Mouse (Mus musculus) MEL (cell line): ENCODE measurements around the gene Ppp6r2. TPM values are rescaled to one million over a fixed set of nuclear protein-coding genes. Genes with fewer than 3 reads are reported as not detected.

ENCODE experiments used
- DNase-seq: peaks from one replicate; pipeline ENCODE4 v3.0.0; 2011; ENCODE audit warnings: low read depth, low spot score
- H3K27ac ChIP-seq: 2 replicates; pipeline ENCODE4 v1.5.1; 2012; ENCODE audit warnings: low read depth, mild to moderate bottlenecking, control low read depth, low read length, moderate library complexity; ENCODE audit not compliant: control insufficient read depth
- H3K27me3 ChIP-seq, 2 experiments: fragments of 150-350 bp in 1 of 2; sonication (generic) in 1 of 2; 2 replicates each; pipeline ENCODE4 v1.6.1; 2012; ENCODE audit warnings: low read length in 2 of 2, mild to moderate bottlenecking in 2 of 2, improper control_type of control experiment in 1 of 2, moderate library complexity in 1 of 2; ENCODE audit not compliant: insufficient read depth in 2 of 2, control insufficient read depth in 1 of 2
- H3K36me3 ChIP-seq, 2 experiments: 2 replicates each; pipeline ENCODE4 v1.6.1; 2012 to 2014; ENCODE audit warnings: low read length in 2 of 2, improper control_type of control experiment in 1 of 2, inconsistent platforms in 1 of 2, mild to moderate bottlenecking in 1 of 2; ENCODE audit not compliant: insufficient read depth in 2 of 2, control insufficient read depth in 1 of 2
- H3K4me1 ChIP-seq, 2 experiments: fragments of 150-350 bp in 1 of 2; sonication (generic) in 1 of 2; 2 replicates each; pipeline ENCODE4 v1.6.1; 2012; ENCODE audit warnings: low read length in 2 of 2, improper control_type of control experiment in 1 of 2, mild to moderate bottlenecking in 1 of 2; ENCODE audit not compliant: insufficient read depth in 2 of 2, control insufficient read depth in 1 of 2
- H3K4me3 ChIP-seq, 2 experiments: fragments of 150-350 bp in 1 of 2; sonication (generic) in 1 of 2; 2 replicates each; pipeline ENCODE4 v1.5.1; 2012; ENCODE audit warnings: low read depth in 2 of 2, low read length in 2 of 2, mild to moderate bottlenecking in 2 of 2, moderate library complexity in 2 of 2, control low read depth in 1 of 2, improper control_type of control experiment in 1 of 2; ENCODE audit not compliant: control insufficient read depth in 1 of 2, insufficient read depth in 1 of 2
- H3K79me2 ChIP-seq: 2 replicates; pipeline ENCODE4 v1.6.1; 2012; ENCODE audit warnings: mild to moderate bottlenecking, low read length, moderate library complexity; ENCODE audit not compliant: control insufficient read depth, poor library complexity, insufficient read depth
- H3K9ac ChIP-seq: 2 replicates; pipeline ENCODE4 v1.6.1; 2012; ENCODE audit warnings: low read depth, mild to moderate bottlenecking, control low read depth, low read length, moderate library complexity; ENCODE audit not compliant: control insufficient read depth, poor library complexity, severe bottlenecking
- H3K9me3 ChIP-seq: fragments of 150-350 bp; sonication (generic); replicated peaks from 2 replicates; pipeline ENCODE4 v1.6.1; 2012; ENCODE audit warnings: mild to moderate bottlenecking, low read length, improper control_type of control experiment, moderate library complexity; ENCODE audit not compliant: insufficient read depth
- BHLHE40 ChIP-seq: IDR thresholded peaks from 2 replicates; pipeline ENCODE4 v1.6.1; 2012; ENCODE audit warnings: low read depth, mild to moderate bottlenecking, inconsistent platforms, low read length, improper control_type of control experiment, borderline replicate concordance
- CTCF ChIP-seq, 3 experiments: IDR thresholded peaks in 2 of 3; conservative IDR thresholded peaks in 1 of 3; 2 replicates each; pipeline ENCODE4 v1.5.1; 2011 to 2012; ENCODE audit warnings: low read length in 3 of 3, low read depth in 2 of 3, mild to moderate bottlenecking in 2 of 3, improper control_type of control experiment in 1 of 3, inconsistent platforms in 1 of 3, mixed read lengths in 1 of 3, moderate library complexity in 1 of 3; ENCODE audit not compliant: control insufficient read depth in 1 of 3, insufficient read depth in 1 of 3, poor library complexity in 1 of 3, severe bottlenecking in 1 of 3
- ELF1 ChIP-seq: IDR thresholded peaks from 2 replicates; pipeline ENCODE4 v1.6.1; 2014; ENCODE audit warnings: low read depth, mild to moderate bottlenecking, inconsistent platforms, low read length, improper control_type of control experiment, moderate library complexity
- EP300 ChIP-seq, 2 experiments: IDR thresholded peaks; 2 replicates each; pipeline ENCODE4 v1.6.1; 2011; ENCODE audit warnings: improper control_type of control experiment in 2 of 2, low read length in 2 of 2, low read depth in 1 of 2, mild to moderate bottlenecking in 1 of 2
- ETS1 ChIP-seq: IDR thresholded peaks from 2 replicates; pipeline ENCODE4 v1.6.1; 2012; ENCODE audit warnings: low read depth, mild to moderate bottlenecking, inconsistent platforms, low read length, improper control_type of control experiment, moderate library complexity
- GABPA ChIP-seq: IDR thresholded peaks from 2 replicates; pipeline ENCODE4 v1.6.1; 2012; ENCODE audit warnings: low read depth, mild to moderate bottlenecking, inconsistent platforms, low read length, improper control_type of control experiment, moderate library complexity
- GATA1 ChIP-seq: IDR thresholded peaks from 2 replicates; pipeline ENCODE4 v1.6.1; 2011; ENCODE audit warnings: low read depth, low read length, improper control_type of control experiment
- JUND ChIP-seq: IDR thresholded peaks from 2 replicates; pipeline ENCODE4 v1.6.1; 2011; ENCODE audit warnings: low read depth, mild to moderate bottlenecking, improper control_type of control experiment, low read length
- KAT2A ChIP-seq: conservative IDR thresholded peaks from 2 replicates; pipeline ENCODE4 v1.6.1; 2012; ENCODE audit warnings: low read depth, low read length, improper control_type of control experiment, inconsistent platforms
- MAFK ChIP-seq: IDR thresholded peaks from 2 replicates; pipeline ENCODE4 v1.6.1; 2011; ENCODE audit warnings: low read depth, mild to moderate bottlenecking, low read length, improper control_type of control experiment, borderline replicate concordance
- MAX ChIP-seq: IDR thresholded peaks from 2 replicates; pipeline ENCODE4 v1.6.1; 2011; ENCODE audit warnings: low read length, improper control_type of control experiment
- MEF2A ChIP-seq: IDR thresholded peaks from 2 replicates; pipeline ENCODE4 v1.6.1; 2014; ENCODE audit warnings: low read depth, mild to moderate bottlenecking, inconsistent platforms, low read length, improper control_type of control experiment; ENCODE audit not compliant: poor library complexity, insufficient replicate concordance, severe bottlenecking; ENCODE audit errors: extremely low read depth
- MXI1 ChIP-seq: IDR thresholded peaks from 2 replicates; pipeline ENCODE4 v1.6.1; 2011; ENCODE audit warnings: mild to moderate bottlenecking, low read depth, low read length, improper control_type of control experiment
- MYB ChIP-seq: IDR thresholded peaks from 2 replicates; pipeline ENCODE4 v1.6.1; 2011; ENCODE audit warnings: mild to moderate bottlenecking, low read depth, low read length, improper control_type of control experiment
- MYC ChIP-seq: IDR thresholded peaks from 2 replicates; pipeline ENCODE4 v1.6.1; 2011; ENCODE audit warnings: low read depth, mild to moderate bottlenecking, low read length, improper control_type of control experiment, moderate library complexity
- NELFE ChIP-seq: IDR thresholded peaks from 2 replicates; pipeline ENCODE4 v1.6.1; 2011; ENCODE audit warnings: low read depth, low read length, improper control_type of control experiment
- NRF1 ChIP-seq: IDR thresholded peaks from 2 replicates; pipeline ENCODE4 v1.6.1; 2014; ENCODE audit warnings: low read depth, mild to moderate bottlenecking, inconsistent platforms, low read length, improper control_type of control experiment, moderate library complexity; ENCODE audit not compliant: poor library complexity, insufficient read depth, severe bottlenecking
- POLR2A ChIP-seq, 2 experiments: IDR thresholded peaks; 2 replicates each; pipeline ENCODE4 v1.6.1; 2011 to 2012; ENCODE audit warnings: low read length in 2 of 2, mild to moderate bottlenecking in 2 of 2, control low read depth in 1 of 2, improper control_type of control experiment in 1 of 2, low read depth in 1 of 2, moderate library complexity in 1 of 2; ENCODE audit not compliant: control insufficient read depth in 1 of 2, insufficient read depth in 1 of 2, poor library complexity in 1 of 2
- POLR2AphosphoS2 ChIP-seq: IDR thresholded peaks from 2 replicates; pipeline ENCODE4 v1.6.1; 2011; ENCODE audit warnings: low read length, improper control_type of control experiment
- RAD21 ChIP-seq: IDR thresholded peaks from 2 replicates; pipeline ENCODE4 v1.6.1; 2011; ENCODE audit warnings: mild to moderate bottlenecking, low read depth, low read length, improper control_type of control experiment
- RCOR1 ChIP-seq: IDR thresholded peaks from 2 replicates; pipeline ENCODE4 v1.6.1; 2012; ENCODE audit warnings: low read depth, mild to moderate bottlenecking, inconsistent platforms, low read length, improper control_type of control experiment
- SIN3A ChIP-seq: IDR thresholded peaks from 2 replicates; pipeline ENCODE4 v1.6.1; 2012; ENCODE audit warnings: low read length, improper control_type of control experiment, inconsistent platforms
- SMC3 ChIP-seq: IDR thresholded peaks from 2 replicates; pipeline ENCODE4 v1.6.1; 2011; ENCODE audit warnings: low read depth, low read length, improper control_type of control experiment
- TAL1 ChIP-seq: IDR thresholded peaks from 2 replicates; pipeline ENCODE4 v1.6.1; 2012; ENCODE audit warnings: mild to moderate bottlenecking, inconsistent platforms, low read length, moderate library complexity, mixed read lengths
- TBP ChIP-seq: IDR thresholded peaks from 2 replicates; pipeline ENCODE4 v1.8.0; 2011; ENCODE audit warnings: low read depth, low read length, improper control_type of control experiment
- TCF12 ChIP-seq: IDR thresholded peaks from 2 replicates; pipeline ENCODE4 v1.6.1; 2014; ENCODE audit warnings: low read depth, mild to moderate bottlenecking, inconsistent platforms, low read length, improper control_type of control experiment, moderate library complexity
- UBTF ChIP-seq: IDR thresholded peaks from 2 replicates; pipeline ENCODE4 v1.6.1; 2012; ENCODE audit warnings: low read depth, mild to moderate bottlenecking, inconsistent platforms, low read length, improper control_type of control experiment, moderate library complexity, borderline replicate concordance; ENCODE audit not compliant: insufficient read depth
- USF1 ChIP-seq: IDR thresholded peaks from 2 replicates; pipeline ENCODE4 v1.6.1; 2014; ENCODE audit warnings: low read depth, mild to moderate bottlenecking, inconsistent platforms, low read length, improper control_type of control experiment, moderate library complexity
- USF2 ChIP-seq, 2 experiments: IDR thresholded peaks; 2 replicates each; pipeline ENCODE4 v1.6.1; 2011 to 2012; ENCODE audit warnings: improper control_type of control experiment in 2 of 2, low read length in 2 of 2, borderline replicate concordance in 1 of 2, inconsistent platforms in 1 of 2, low read depth in 1 of 2, mild to moderate bottlenecking in 1 of 2; ENCODE audit not compliant: insufficient read depth in 1 of 2
- ZC3H11A ChIP-seq: IDR thresholded peaks from 2 replicates; pipeline ENCODE4 v1.6.1; 2012; ENCODE audit warnings: low read depth, mild to moderate bottlenecking, inconsistent platforms, low read length, improper control_type of control experiment
- ZKSCAN1 ChIP-seq: IDR thresholded peaks from 2 replicates; pipeline ENCODE4 v1.6.1; 2012; ENCODE audit warnings: low read depth, mild to moderate bottlenecking, inconsistent platforms, low read length, improper control_type of control experiment, moderate library complexity
- ZMIZ1 ChIP-seq: IDR thresholded peaks from 2 replicates; pipeline ENCODE4 v1.6.1; 2012; ENCODE audit warnings: low read depth, mild to moderate bottlenecking, inconsistent platforms, low read length, improper control_type of control experiment, moderate library complexity
- ZNF384 ChIP-seq: IDR thresholded peaks from 2 replicates; pipeline ENCODE4 v1.6.1; 2012; ENCODE audit warnings: low read depth, mild to moderate bottlenecking, inconsistent platforms, low read length, improper control_type of control experiment
- polyA plus RNA-seq, 2 experiments: library from polyadenylated mRNA; stranded (reverse) in 1 of 2; unstranded in 1 of 2; fragments of >175 nt in 1 of 2; fragments of >200 nt in 1 of 2; gene quantifications; 2 replicates each; pipeline versions ENCODE4 v1.2.1 to v1.2.4; 2012; ENCODE audit warnings: low replicate concordance in 2 of 2, low read depth in 1 of 2; ENCODE audit not compliant: insufficient read length in 2 of 2, insufficient read depth in 1 of 2, missing spikeins in 1 of 2
- total RNA-seq: library from RNA; depleted of rRNA; stranded (reverse); fragments of 300-350 nt; gene quantifications from 2 replicates; pipeline ENCODE4 v1.2.3, GENCODE M21; 2012

Ppp6r2 gene
- total and polyA plus RNA-seq, 3 experiments: 15.5 to 23.2 TPM; not detected in 1

GRCm38 (mm10) chr15:89285478-89285877, 74.1 kb downstream of the Ppp6r2 start:
- peak overlapping the region; percentile 48 for H3K27ac ChIP-seq
- peak; percentile 68 for DNase-seq
- no peak overlapping the region for H3K4me3 ChIP-seq

GRCm38 (mm10) chr15:89286114-89286513, 74.8 kb downstream of the Ppp6r2 start:
- TF ChIP-seq TCF12: no peak
- no peak for TF ChIP-seq KAT2A
- TF ChIP-seq ZKSCAN1: no peak
- no peak for TF ChIP-seq BHLHE40
- no peak for TF ChIP-seq JUND
- Histone ChIP-seq H3K9me3 (no peaks in the 10 kb centered on the region), H3K4me3 (no peak overlapping the region), H3K36me3 (peaks cover 13 to 20% of the 10 kb centered on the region in 2 experiments), H3K4me1 (peaks cover 12 to 14% of the 10 kb centered on the region in 2 experiments), H3K9ac (no peak overlapping the region), H3K27ac (no peak overlapping the region), H3K79me2 (no peaks in the 10 kb centered on the region), H3K27me3 (no peaks in the 10 kb centered on the region)
- DNase-seq: no peak

More at GRCm38 (mm10) chr15:89285478-89285877, 74.1 kb downstream of the Ppp6r2 start:
- no peaks in the 10 kb centered on the region for H3K79me2 ChIP-seq
- peaks cover 8 to 20% of the 10 kb centered on the region in 2 experiments for H3K36me3 ChIP-seq
- TF ChIP-seq TAL1 (peak; percentile 58), GABPA (no peak), MAFK (no peak), POLR2AphosphoS2 (no peak), USF1 (no peak), RAD21 (no peak), CTCF (IDR thresholded peaks at IDR 0.05 in 2 of 3, conservative IDR thresholded peaks at IDR 0.05 in 1 of 3; ENCODE audit: control insufficient read depth in 1 of 3, insufficient read depth in 1 of 3, low read depth in 2 of 3, low read length in 3 of 3, poor library complexity in 1 of 3, severe bottlenecking in 1 of 3) (no peak), RCOR1 (no peak), UBTF (no peak), NRF1 (no peak), SMC3 (no peak), USF2 (IDR thresholded peaks at IDR 0.05; ENCODE audit: borderline replicate concordance in 1 of 2, insufficient read depth in 1 of 2, low read depth in 1 of 2, low read length in 2 of 2) (no peak), POLR2A (IDR thresholded peaks at IDR 0.05; ENCODE audit: control insufficient read depth in 1 of 2, insufficient read depth in 1 of 2, low read depth in 1 of 2, low read length in 2 of 2, poor library complexity in 1 of 2) (no peak), TCF12 (peak; percentile 86), GATA1 (peak; percentile 84), BHLHE40 (peak; percentile 24; the same call in 1 of the 2 replicates), ZC3H11A (no peak), ZNF384 (no peak), ETS1 (peak; percentile 92), ZKSCAN1 (no peak), MEF2A (no peak), MYC (no peak), MYB (no peak), ELF1 (no peak), NELFE (no peak), TBP (no peak), JUND (no peak), SIN3A (peak; percentile 62; the same call in 1 of the 2 replicates), MAX (no peak), ZMIZ1 (no peak), MXI1 (peak; percentile 37; the same call in 1 of the 2 replicates), EP300 (IDR thresholded peaks at IDR 0.05; ENCODE audit: low read depth in 1 of 2, low read length in 2 of 2) (peak; percentile 72 to 75)
- H3K9ac ChIP-seq: no peak overlapping the region
- H3K9me3 ChIP-seq: no peaks in the 10 kb centered on the region
- H3K4me1 ChIP-seq: peaks cover 12 to 14% of the 10 kb centered on the region in 2 experiments
- no peaks in the 10 kb centered on the region for H3K27me3 ChIP-seq
